Mouse (Mus musculus) Patski (cell line): ENCODE data around the gene Armc9. TPM values are rescaled to one million over a fixed set of nuclear protein-coding genes. Genes with fewer than 3 reads are reported as not detected.

Experiments
- ATAC-seq: fragments of 100-300 bp; one replicate; pipeline ENCODE4 v1.8.0; 2021
- CTCF ChIA-PET: fragments of 350-600 bp; sonication (Branson Sonifier 250); formaldehyde crosslinking; loops from one replicate; lab custom pipeline; 2022; ENCODE audit warnings: inconsistent platforms; lab: Charles Lee
- POLR2A ChIA-PET: fragments of 350-600 bp; sonication (Branson Sonifier 250); formaldehyde crosslinking; loops from one replicate; lab custom pipeline; 2022; ENCODE audit warnings: antibody characterized with exemption, inconsistent platforms; lab: Charles Lee
- DNase-seq: peaks from one replicate; pipeline ENCODE4 v3.0.0-alpha.2; 2011; ENCODE audit warnings: low read depth, low spot score
- H3K27me3 ChIP-seq: fragments of 371-371 bp; one replicate; pipeline ENCODE4 v1.5.1; 2021
- CTCF ChIP-seq: fragments of 100-300 bp; IDR thresholded peaks from one replicate; pipeline ENCODE4 v1.5.1; 2021
- in situ Hi-C: fragments of 300-500 bp; cut with MboI; formaldehyde crosslinking; loops from 3 replicates; pipeline ENCODE4 v1.11.1; 2018; ENCODE audit warnings: low pct_unique_long_range_greater_than_20kb, mixed read lengths
- polyA plus RNA-seq: library from polyadenylated mRNA; unstranded; gene quantifications from one replicate; pipeline ENCODE4 v1.2.3, GENCODE M21; 2021

The Armc9 gene
- polyA plus RNA-seq, 1 experiment from 2014 or later, result 34.2 TPM

GRCm38 (mm10) chr1:86160059-86160458 lies 5.5 kb downstream of the Armc9 start:
- in situ Hi-C loops, result no loop called here
- POLR2A ChIA-PET, result interaction anchor here (0.6 kb wide), 1 partner anchor 356 kb away, joined by 3 read pairs; no protein-coding TSS in a partner anchor
- no peaks in the 10 kb centered on the region for H3K27me3 ChIP-seq
- TF ChIP-seq CTCF, result no peak
- DNase-seq (no peak), ATAC-seq (no peak)
- CTCF ChIA-PET, result no interaction called here

GRCm38 (mm10) chr1:86160479-86160878 lies 5.9 kb downstream of the Armc9 start:
- no peak for TF ChIP-seq CTCF
- CTCF ChIA-PET, result no interaction called here
- DNase-seq (no peak), ATAC-seq (no peak)
- H3K27me3 ChIP-seq, result no peaks in the 10 kb centered on the region
- in situ Hi-C loops, result no loop called here
- POLR2A ChIA-PET, result no interaction called here

- in situ Hi-C loops, result no loop called here
- H3K27me3 ChIP-seq, result no peaks in the 10 kb centered on the region
- POLR2A ChIA-PET, result no interaction called here
- CTCF ChIA-PET, result no interaction called here
- no peak for DNase-seq
- no peak for ATAC-seq
- TF ChIP-seq CTCF, result no peak
Observed at GRCm38 (mm10) chr1:86161061-86161460, 6.5 kb downstream of the Armc9 start.

GRCm38 (mm10) chr1:86174602-86175001 lies 20.0 kb downstream of the Armc9 start:
- in situ Hi-C loops, result no loop called here
- ATAC-seq (no peak), DNase-seq (no peak)
- no peak for TF ChIP-seq CTCF
- ChIA-PET POLR2A (no interaction called here), CTCF (no interaction called here)
- no peaks in the 10 kb centered on the region for H3K27me3 ChIP-seq

GRCm38 (mm10) chr1:86176066-86176465 lies 21.5 kb downstream of the Armc9 start:
- DNase-seq (no peak), ATAC-seq (no peak)
- TF ChIP-seq CTCF, result no peak
- ChIA-PET CTCF (interaction anchor here (1.3 kb wide), 1 partner anchor 116 kb away, joined by 3 read pairs; no protein-coding TSS in a partner anchor), POLR2A (no interaction called here)
- no peaks in the 10 kb centered on the region for H3K27me3 ChIP-seq
- in situ Hi-C loops, result no loop called here

- POLR2A ChIA-PET, result no interaction called here
- no peaks in the 10 kb centered on the region for H3K27me3 ChIP-seq
- DNase-seq (peak; percentile 42), ATAC-seq (peak; percentile 89)
- in situ Hi-C loops, result no loop called here
- CTCF ChIA-PET, result interaction anchor here (0.7 to 2.7 kb wide), 14 partner anchors 10 to 160 kb away, joined by 3 to 20 read pairs (median 3); partner anchors contain the start of gene Armc9
- peak; percentile 99 for TF ChIP-seq CTCF
Observed at GRCm38 (mm10) chr1:86178462-86179253, 24.1 kb downstream of the Armc9 start.

GRCm38 (mm10) chr1:86182004-86182709 lies 27.6 kb downstream of the Armc9 start:
- in situ Hi-C loops, result no loop called here
- TF ChIP-seq CTCF, result no peak
- ATAC-seq (no peak), DNase-seq (no peak)
- POLR2A ChIA-PET, result interaction anchor here (0.9 kb wide), 1 partner anchor 28 kb away, joined by 3 read pairs; no protein-coding TSS in a partner anchor
- H3K27me3 ChIP-seq, result no peaks in the 10 kb centered on the region
- CTCF ChIA-PET, result no interaction called here

- DNase-seq (no peak), ATAC-seq (no peak)
- CTCF ChIA-PET, result interaction anchor here (0.8 kb wide), 1 partner anchor 28 kb away, joined by 3 read pairs; no protein-coding TSS in a partner anchor
- in situ Hi-C loops, result no loop called here
- H3K27me3 ChIP-seq, result no peaks in the 10 kb centered on the region
- POLR2A ChIA-PET, result no interaction called here
- TF ChIP-seq CTCF, result no peak
Observed at GRCm38 (mm10) chr1:86183577-86184263, 29.1 kb downstream of the Armc9 start.

- ATAC-seq (no peak), DNase-seq (peak; percentile 44)
- H3K27me3 ChIP-seq, result no peaks in the 10 kb centered on the region
- POLR2A ChIA-PET, result no interaction called here
- TF ChIP-seq CTCF, result no peak
- in situ Hi-C loops, result no loop called here
- CTCF ChIA-PET, result no interaction called here
Observed at GRCm38 (mm10) chr1:86186762-86187161, 32.2 kb downstream of the Armc9 start.

- H3K27me3 ChIP-seq, result no peaks in the 10 kb centered on the region
- DNase-seq, result no peak
- CTCF ChIA-PET, result interaction anchor here (1.3 kb wide), 1 partner anchor 153 kb away, joined by 4 read pairs; no protein-coding TSS in a partner anchor
- TF ChIP-seq CTCF, result no peak
- no peak for ATAC-seq
- in situ Hi-C loops, result no loop called here
- POLR2A ChIA-PET, result no interaction called here
Observed at GRCm38 (mm10) chr1:86187856-86188255, 33.3 kb downstream of the Armc9 start.
